Mouse (Mus musculus) left cerebral cortex, adult 11 months (tissue): Measurements from ENCODE around the gene Nptx1.

Experiments
- DNase-seq: peaks from one replicate; pipeline ENCODE4 v3.0.0; 2022; ENCODE audit warnings: low spot score

Nptx1 gene

DNA sequence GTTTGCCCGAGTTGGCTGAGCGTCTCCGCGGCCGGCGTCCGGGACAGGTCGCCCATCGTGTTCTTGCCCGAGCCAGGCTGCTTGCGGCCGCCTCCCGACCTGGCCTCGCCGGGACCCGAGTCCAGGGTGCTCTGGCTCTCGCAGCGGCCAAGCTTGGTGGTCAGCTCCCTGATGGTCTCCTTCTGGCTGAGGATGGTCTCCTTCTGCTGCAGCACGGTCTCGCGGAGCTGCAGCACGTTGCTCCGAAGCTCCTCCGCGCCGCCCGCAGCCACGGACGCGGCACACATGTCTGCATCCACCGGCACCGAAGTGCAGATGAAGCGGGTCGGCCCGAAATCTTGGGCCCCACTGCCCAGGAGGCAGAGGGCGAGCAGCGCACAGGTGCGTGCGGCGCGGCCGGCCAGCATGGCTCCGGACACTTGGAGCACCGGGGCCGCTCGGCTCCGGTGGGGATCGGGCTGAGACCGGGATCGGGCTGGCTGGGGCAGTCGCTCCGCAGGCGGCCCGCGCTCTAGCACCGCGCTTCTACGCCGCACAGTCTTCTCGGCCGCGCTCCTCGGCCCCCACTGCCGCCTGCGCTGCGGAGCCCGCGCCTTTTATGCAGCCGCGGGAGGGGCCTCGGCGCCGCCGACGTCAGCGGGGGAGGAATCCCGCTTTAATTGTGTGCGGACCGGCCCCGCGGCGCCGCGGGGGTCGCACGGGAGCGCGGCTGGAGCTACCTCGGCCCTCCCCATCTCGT, at the start of gene Nptx1:
Gene Nptx1, minus strand, starts transcription at position 571 of the 739 bp plus-strand sequence.
- no peak for DNase-seq

GRCm38 (mm10) chr11:119593966-119594365, 46.4 kb upstream of the Nptx1 start:
- DNase-seq: no peak

- DNase-seq: no peak
Observed at GRCm38 (mm10) chr11:119589242-119589641, 41.7 kb upstream of the Nptx1 start.

DNA sequence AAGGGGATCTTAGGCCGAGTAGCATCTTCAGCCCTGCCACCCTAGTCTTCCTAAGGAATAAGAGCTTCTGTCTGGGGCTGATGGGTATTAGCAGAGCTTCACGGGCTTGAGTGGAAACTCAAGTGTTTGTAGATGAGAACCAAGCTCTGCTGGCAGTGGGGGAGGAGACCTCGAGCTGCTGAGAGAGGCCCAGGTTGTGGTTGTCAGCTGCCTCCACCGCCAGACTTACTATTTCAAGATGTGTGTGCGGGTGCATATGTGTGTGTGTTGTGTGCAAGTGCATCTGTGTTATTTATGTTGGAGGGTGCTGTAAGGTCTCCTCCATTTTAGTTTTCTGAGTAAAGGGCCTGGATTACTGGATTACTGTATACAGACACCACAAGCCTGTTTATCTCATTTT, 39.6 kb upstream of the Nptx1 start:
- DNase-seq: no peak

- no peak for DNase-seq
Observed at GRCm38 (mm10) chr11:119586511-119586910, 39.0 kb upstream of the Nptx1 start.

DNA sequence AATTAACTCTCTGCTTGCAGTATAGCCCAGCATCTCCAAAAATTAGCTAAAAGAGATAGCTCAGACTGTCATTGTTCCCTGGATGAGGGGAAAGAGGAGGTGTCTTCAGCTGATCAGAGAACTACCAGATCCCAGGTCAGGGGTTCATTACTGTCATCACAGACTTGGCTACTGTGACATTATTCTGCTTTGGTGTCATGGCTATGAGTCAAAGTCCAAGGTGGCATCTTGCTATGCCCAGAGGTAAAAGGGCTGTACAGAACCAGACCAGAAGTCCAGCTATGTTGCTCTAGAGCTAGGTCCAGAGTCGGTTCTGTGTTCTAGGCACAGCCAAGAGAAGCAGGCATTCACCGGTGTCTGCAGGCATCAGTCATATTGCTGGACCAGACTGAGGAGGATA, 30.2 kb upstream of the Nptx1 start:
- DNase-seq: no peak

DNA sequence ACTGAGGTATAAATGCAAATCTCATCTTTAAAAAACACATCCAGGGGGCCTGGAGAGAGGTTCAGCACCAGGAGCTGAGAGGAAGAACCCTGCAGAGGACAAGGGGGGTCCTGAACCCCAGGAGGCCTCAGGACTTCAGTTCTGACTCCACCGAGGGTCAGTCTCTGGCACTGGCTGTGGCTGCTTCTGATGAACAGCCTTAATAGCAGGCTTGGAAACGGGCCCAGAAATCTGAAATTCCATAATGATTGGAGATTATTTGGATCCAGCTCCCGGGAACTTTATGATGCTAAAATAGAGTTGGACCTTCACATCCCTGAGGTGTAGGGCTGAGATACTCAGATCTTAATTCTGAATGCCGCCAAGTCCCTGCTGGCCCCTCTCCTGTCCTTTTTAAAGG, 29.3 kb upstream of the Nptx1 start:
- DNase-seq: no peak

DNA sequence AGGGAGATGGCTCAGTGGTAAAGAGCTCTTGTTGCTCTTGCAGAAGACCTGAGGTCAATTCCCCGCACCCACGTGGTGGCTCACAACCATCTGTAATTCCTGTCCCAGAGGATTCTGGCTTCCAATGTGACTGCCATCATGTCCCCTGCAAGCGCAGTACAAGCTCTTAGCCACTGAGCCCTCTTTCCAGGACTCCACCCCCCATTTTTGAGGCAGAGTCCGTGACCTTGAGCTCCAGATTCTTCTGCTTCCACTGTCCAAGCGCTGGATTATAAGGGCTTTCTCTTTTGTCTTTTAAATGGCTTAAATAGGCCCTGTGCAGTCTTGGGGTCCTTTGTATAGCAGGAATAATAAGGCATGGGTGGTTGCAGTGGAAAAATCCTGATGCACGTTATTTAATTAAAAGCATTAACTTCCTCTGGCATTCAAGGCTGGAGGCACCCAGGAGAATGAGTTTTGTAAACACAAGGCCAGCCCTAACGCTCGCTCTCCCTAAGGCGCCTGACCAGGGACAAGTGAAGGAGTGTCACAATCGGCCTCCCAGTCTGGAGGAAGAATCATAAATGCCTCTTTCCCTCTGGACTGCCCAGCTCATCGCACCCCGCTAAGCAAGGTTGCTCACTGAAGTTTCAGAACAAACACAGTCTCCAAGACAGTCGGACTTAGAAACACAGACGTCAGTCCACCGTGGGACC, 24.9 kb upstream of the Nptx1 start:
- DNase-seq: no peak

DNA sequence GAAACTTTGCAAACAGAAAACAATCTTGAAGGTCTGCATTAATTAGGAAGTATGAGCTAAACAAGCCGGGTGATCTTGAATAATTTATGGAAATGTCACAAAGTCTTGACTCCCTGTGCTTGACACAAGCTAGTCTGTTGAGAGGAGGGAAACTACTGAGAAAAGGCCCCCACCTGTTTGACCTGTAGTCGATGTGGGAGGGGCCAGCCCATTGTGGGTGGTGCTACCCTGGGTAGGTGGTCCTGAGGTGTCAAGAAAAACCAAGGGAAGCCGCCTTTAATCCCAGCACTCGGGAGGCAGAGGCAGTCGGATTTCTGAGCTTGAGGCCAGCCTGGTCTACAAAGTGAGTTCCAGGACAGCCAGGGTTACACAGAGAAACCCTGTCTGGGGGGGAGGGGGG, 18.6 kb upstream of the Nptx1 start:
- no peak for DNase-seq

DNA sequence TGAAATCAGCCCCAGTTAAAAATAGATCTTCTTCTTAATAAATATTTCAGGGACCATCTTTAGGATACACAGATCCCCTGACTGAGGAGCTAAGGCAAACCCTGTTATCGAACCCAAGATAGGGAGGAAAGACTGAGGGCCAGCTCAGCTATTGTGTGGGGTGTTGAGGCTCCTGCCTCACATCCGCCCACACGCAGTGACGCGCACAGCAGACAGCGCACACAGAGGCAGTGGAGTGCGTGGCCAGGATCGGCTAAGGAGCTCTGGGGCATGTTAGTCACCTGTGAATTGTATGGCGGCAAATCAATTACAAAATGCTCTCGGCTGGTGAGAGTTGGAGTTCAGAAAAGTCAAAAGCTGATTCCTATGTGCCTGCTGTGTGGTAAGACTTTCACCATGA, 18.1 kb upstream of the Nptx1 start:
- no peak for DNase-seq

- DNase-seq: no peak
Observed at GRCm38 (mm10) chr11:119565021-119565420, 17.5 kb upstream of the Nptx1 start.

DNA sequence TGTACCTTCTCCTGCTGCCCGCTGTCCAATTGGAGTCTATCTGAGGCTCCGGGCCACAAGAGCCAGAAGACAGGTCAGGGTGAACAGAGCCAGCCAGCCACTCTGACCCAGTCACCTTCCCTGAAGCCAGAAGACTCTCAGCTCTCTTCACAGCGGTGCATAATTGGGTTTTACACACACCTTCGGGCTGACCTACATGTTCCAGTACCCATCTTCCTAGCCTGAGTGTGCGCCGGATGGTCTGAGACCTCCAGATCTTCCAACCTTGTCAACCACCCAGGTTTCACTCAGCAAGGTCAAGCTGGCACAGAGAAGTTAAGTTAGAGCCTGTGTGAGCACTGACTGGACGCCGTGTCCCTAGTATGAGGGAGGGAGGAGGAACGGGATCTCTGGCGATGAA, 16.8 kb upstream of the Nptx1 start:
- no peak for DNase-seq

DNA sequence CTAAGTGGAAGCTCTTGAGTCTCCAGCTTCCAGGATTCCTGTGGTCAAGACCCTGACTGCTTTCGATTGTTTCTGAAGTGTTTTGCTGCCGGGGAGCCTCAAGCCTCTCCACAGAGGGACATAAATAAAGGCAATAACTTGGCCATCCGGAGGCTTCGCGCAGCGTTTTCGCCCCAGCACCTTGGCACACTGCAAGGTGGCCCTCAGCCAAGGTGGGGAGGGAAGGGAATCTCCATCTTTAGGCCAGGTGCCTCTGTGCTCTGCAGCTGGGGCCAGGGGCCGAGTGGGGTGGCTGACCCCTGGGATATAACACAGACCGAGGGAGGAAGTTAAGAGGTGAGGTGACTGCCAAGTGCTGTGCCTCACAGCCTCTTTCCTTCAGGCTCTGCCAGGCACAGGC, 15.6 kb upstream of the Nptx1 start:
- DNase-seq: no peak

DNA sequence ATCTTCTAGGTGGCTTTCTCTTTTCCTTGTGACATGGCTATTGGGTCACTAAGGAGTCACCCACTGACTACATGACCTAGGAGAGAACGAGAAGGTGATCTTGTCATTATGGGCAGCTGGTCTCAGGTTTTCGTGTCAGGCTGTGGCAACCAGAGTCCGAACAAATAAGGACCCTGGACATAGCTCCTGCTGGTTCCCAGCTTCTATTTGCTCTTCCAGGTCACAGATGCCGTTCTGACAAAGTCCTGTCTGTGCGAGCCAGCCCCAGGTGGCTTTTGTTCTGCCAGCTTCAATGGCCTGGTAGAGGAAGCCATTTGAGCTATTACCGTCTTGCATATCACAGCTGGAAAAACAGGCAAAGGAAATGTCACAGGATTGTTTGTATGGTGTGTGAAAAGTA, 14.7 kb upstream of the Nptx1 start:
- DNase-seq: no peak

GRCm38 (mm10) chr11:119558870-119559610, 11.5 kb upstream of the Nptx1 start:
- DNase-seq: no peak

- DNase-seq: no peak
Observed at GRCm38 (mm10) chr11:119557940-119558869, 10.7 kb upstream of the Nptx1 start.

DNA sequence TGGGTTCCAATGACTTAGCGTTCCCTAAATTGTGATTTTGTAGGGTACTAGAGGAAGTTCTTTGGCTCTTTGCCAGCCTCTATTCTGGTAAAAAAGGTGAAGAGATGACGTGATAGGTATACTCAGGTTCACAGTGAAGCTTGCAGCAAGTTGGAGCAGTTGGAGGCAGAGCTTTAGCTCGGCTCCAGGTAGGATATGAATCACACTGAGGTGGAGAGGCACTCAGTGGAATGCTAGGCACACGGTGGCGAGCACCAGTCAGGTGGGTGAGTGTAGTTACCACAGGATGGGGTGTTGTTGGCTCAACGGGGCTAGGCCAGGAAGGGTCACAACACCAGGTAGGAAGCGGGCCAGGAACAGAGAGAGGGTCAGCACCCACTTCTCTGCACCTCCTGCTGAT, 7.6 kb upstream of the Nptx1 start:
- DNase-seq: no peak

GRCm38 (mm10) chr11:119554706-119555105, 7.2 kb upstream of the Nptx1 start:
- DNase-seq: no peak

- DNase-seq: no peak
Observed at GRCm38 (mm10) chr11:119552902-119553802, 5.6 kb upstream of the Nptx1 start.

DNA sequence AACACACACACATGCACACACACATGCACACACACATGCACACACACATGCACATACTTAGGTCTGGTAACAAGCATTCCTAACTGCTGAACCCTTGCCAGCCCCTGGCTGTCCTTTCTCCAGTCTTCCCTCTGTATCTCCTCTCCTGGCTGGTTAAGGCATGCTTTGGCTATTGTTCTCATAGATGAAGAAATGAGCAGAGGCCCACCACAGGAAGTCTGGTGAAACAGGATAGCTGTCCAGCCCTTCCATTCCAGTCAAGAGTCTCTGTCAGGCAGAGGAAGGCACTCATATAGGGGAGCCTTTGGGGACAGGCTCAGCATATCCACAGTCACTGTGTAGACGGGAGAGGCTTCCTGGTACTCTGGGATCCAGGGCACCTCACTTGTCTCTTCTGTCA, 4.7 kb upstream of the Nptx1 start:
- no peak for DNase-seq

DNA sequence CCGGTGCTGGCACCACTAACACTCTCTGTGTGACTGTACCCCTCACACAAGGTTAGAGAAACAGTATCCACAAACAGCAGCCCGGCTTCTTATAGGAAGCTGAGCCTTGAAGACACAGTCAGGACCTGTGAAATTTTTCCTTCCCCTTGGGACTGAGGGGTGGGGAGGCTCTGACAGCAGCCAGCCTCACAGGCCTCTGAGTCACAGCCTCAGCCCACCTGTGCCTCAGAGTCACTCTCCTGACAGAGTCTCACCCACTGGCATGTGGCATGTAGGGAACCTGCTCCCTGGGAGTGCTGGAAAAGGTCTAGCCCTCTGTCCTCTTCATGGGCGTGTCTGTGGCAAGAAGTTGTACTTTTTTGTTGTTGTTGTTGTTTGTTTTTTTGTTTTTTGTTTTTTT, 3.9 kb upstream of the Nptx1 start:
- no peak for DNase-seq
